Mouse (Mus musculus) leukemia stem cell, adult 10-12 weeks (primary cell): Measurements from ENCODE around the gene Gm11213. TPM values are rescaled to one million over a fixed set of nuclear protein-coding genes. Genes with fewer than 3 reads are reported as not detected.

Experiments used
- polyA plus RNA-seq: library from polyadenylated mRNA; stranded (reverse); fragments of >175 nt; gene quantifications from 2 replicates; pipeline ENCODE4 v1.2.3, GENCODE M21; 2012; ENCODE audit warnings: low replicate concordance

The Gm11213 gene
- polyA plus RNA-seq = not detected in 2 replicates

DNA sequence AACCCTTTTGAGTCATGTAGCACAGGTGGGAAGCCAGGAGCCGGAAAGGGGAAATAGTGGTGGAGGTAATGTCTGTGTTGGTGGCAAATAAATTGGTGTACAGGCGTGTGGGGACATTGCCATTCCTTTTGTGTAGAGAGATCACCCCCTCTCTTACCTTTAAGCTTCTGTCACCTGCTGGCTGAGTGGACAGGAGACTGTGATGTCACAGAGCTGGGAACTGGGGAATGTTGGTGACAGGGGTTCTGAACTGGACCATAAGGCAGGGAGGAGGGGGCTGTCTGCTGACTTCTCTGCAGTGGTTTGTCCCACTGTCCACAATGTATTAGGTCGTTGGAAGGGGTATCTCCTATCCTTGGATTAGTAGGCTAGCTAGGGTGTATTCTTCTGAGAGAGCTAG lies at the start of gene Gm11213:
TSS of gene Gm11213 (minus strand) at position 317 of the 400 bp plus-strand sequence.

DNA sequence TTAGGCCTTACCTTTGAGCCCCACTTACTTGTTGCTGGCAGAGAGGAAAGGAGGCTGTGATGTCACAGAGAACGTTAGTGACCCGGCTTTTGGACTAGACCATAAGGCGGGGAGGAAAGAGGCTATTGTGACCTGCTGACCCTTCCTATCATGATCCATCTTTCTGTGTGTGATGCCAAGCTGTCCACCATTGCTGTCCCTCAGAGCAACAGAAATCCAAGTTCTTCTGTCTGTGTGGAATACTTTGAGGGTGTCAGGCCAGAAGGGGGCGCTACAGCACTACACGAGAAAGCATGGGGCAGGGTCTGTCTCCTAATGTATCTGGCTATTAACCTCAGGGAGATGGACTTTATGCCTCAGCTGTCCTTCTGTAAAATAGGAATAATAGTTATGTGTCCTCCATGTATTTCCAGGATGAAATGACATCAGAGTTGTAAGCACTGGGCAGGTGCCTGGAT lies 17.3 kb upstream of the Gm11213 start, which contains the start of gene Tex48:
TSS of gene Tex48 (minus strand) at position 51 of the 458 bp plus-strand sequence.

DNA sequence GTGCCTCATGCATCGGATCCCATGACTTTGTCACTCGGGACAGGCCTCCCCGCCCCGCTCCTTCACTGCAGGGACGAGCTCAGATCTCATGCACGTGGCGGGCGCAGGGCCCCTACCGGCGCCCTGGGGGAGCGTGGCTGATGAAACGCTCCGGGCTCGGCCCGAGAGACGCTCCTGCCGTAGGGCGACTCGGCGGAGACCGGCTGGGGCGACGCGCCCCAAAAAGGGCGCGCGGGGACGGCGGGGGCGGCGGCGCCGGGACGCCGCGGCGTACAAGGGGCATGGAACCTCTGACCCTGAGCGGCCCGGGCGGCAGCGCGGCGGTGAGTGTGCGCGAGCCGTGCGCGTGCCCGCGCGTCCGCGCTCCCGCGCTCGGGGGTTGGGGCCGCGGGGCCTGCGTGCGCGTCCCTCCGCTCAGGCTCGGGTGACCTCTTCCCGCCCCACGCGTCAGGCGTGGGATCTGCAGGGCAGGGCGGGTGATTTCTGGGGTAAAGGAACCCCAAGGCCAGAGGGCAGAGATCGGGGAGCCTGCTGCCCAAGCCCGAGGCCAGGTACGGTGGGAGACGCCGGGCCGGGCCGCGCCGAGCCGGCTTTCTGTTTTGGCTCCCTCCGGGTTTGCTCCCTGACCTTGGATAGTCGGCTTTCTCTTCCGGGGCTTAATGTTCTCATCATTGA lies 46.5 kb downstream of the Gm11213 start, which contains the start of gene Tmem268:
TSS of gene Tmem268 (plus strand) at position 375 of the 675 bp plus-strand sequence.

Other genes starting within 250 kb of the Gm11213 start
- gene Orm3, start 249.1 kb downstream of the Gm11213 start, polyA plus RNA-seq = not detected in 2 replicates
- not detected in 2 replicates for gene Orm2, start 242.8 kb downstream of the Gm11213 start, polyA plus RNA-seq
- gene Akna, start 201.9 kb downstream of the Gm11213 start, polyA plus RNA-seq = 84.4 and 103 TPM in 2 replicates
- gene Whrn, start 109.3 kb downstream of the Gm11213 start, polyA plus RNA-seq = 13.1 and 26.2 TPM in 2 replicates
- 29.3 and 42.7 TPM in 2 replicates for gene Atp6v1g1, start 60.5 kb downstream of the Gm11213 start, polyA plus RNA-seq
- 8.9 and 10.3 TPM in 2 replicates for gene Tmem268, start 46.5 kb downstream of the Gm11213 start, polyA plus RNA-seq
- gene Tex48, start 17.2 kb upstream of the Gm11213 start, polyA plus RNA-seq = not detected in 2 replicates
- not detected in 2 replicates for gene Gm11214, start 58.1 kb upstream of the Gm11213 start, polyA plus RNA-seq
- gene Tnfsf15, start 139.9 kb upstream of the Gm11213 start, polyA plus RNA-seq = 0.07 and 0.11 TPM in 2 replicates